Mouse (Mus musculus) gonadal fat pad, adult 2 months (tissue): ENCODE results near the gene Trappc4. TPM values are rescaled to one million over a fixed set of nuclear protein-coding genes. Genes with fewer than 3 reads are reported as not detected.
A peak's percentile ranks its signal among the peaks of the same experiment; 100 is the strongest.
"Not testable (repeated sequence)": the region's sequence is repeated elsewhere in the genome, so short reads cannot be mapped to it uniquely, and the experiment has no call there.

ENCODE experiments used
- DNase-seq: peaks from one replicate; pipeline ENCODE4 v3.0.0-alpha.2; 2012; ENCODE audit warnings: low read depth
- polyA plus RNA-seq: library from polyadenylated mRNA; depleted of rRNA; stranded (reverse); fragments of >200 nt; gene quantifications from 2 replicates; pipeline ENCODE4 v1.2.3, GENCODE M21; 2012

Gene Trappc4
- polyA plus RNA-seq, 1 experiment = 83.7 TPM

- DNase-seq = no peak
These were observed 325 bp upstream of the Trappc4 start for GRCm38 (mm10) chr9:44407752-44408097.

GRCm38 (mm10) chr9:44405011-44405410, 2.4 kb downstream of the Trappc4 start:
- no peak for DNase-seq

GRCm38 (mm10) chr9:44401081-44401480, 6.3 kb downstream of the Trappc4 start:
- no peak for DNase-seq

GRCm38 (mm10) chr9:44399795-44400114, 7.6 kb downstream of the Trappc4 start:
- no peak for DNase-seq

- no peak for DNase-seq
These were observed 8.1 kb downstream of the Trappc4 start for GRCm38 (mm10) chr9:44399114-44399794.

GRCm38 (mm10) chr9:44398551-44398950, 8.8 kb downstream of the Trappc4 start:
- no peak for DNase-seq

- no peak for DNase-seq
These were observed 9.3 kb downstream of the Trappc4 start for GRCm38 (mm10) chr9:44398087-44398486.

- peak; percentile 83 for DNase-seq
These were observed 10.6 kb downstream of the Trappc4 start, which contains the start of gene Slc37a4 for GRCm38 (mm10) chr9:44396684-44397411. Gene Slc37a4 (plus strand): TSS chr9:44396852.

- no peak for DNase-seq
These were observed 15.9 kb downstream of the Trappc4 start for GRCm38 (mm10) chr9:44391466-44391865.

GRCm38 (mm10) chr9:44389273-44389672, 18.1 kb downstream of the Trappc4 start:
- DNase-seq = no peak

- no peak for DNase-seq
These were observed 20.2 kb downstream of the Trappc4 start for GRCm38 (mm10) chr9:44387221-44387620.

GRCm38 (mm10) chr9:44384596-44384995, 22.8 kb downstream of the Trappc4 start:
- DNase-seq = no peak

- DNase-seq = no peak
These were observed 27.5 kb downstream of the Trappc4 start for GRCm38 (mm10) chr9:44379862-44380261.

- no peak for DNase-seq
These were observed 28.2 kb downstream of the Trappc4 start, which contains the start of gene Hyou1 for GRCm38 (mm10) chr9:44379054-44379834. Gene Hyou1 (plus strand): TSS chr9:44379490.

- DNase-seq = no peak
These were observed 29.2 kb downstream of the Trappc4 start for GRCm38 (mm10) chr9:44378153-44378730.

- not testable (repeated sequence) for DNase-seq
These were observed 30.1 kb downstream of the Trappc4 start for GRCm38 (mm10) chr9:44377335-44377734.

- no peak for DNase-seq
These were observed 31.3 kb downstream of the Trappc4 start for GRCm38 (mm10) chr9:44376141-44376540.

- DNase-seq = no peak
These were observed 34.0 kb downstream of the Trappc4 start for GRCm38 (mm10) chr9:44373386-44373785.

GRCm38 (mm10) chr9:44364480-44364879, 42.9 kb downstream of the Trappc4 start:
- DNase-seq = no peak

- DNase-seq = not testable (repeated sequence)
These were observed 45.5 kb downstream of the Trappc4 start for GRCm38 (mm10) chr9:44361931-44362330.

- peak; percentile 61 for DNase-seq
These were observed 46.0 kb downstream of the Trappc4 start, which contains the start of gene Vps11 for GRCm38 (mm10) chr9:44361190-44361917. Gene Vps11 (minus strand): TSS chr9:44361670.
